Mouse (Mus musculus) T-cell, adult 66 days (primary cell): ENCODE data around the gene Ofd1. TPM values are rescaled to one million over a fixed set of nuclear protein-coding genes. Genes with fewer than 3 reads are reported as not detected.

Source experiments
- total RNA-seq, 2 experiments: library from RNA; stranded (reverse); gene quantifications; 3 replicates in 1 of 2; 4 replicates in 1 of 2; pipeline ENCODE4 v1.2.4; 2023

The Ofd1 gene
- 10 to 100 TPM; 12.6 to 14.5 TPM for total RNA-seq

DNA sequence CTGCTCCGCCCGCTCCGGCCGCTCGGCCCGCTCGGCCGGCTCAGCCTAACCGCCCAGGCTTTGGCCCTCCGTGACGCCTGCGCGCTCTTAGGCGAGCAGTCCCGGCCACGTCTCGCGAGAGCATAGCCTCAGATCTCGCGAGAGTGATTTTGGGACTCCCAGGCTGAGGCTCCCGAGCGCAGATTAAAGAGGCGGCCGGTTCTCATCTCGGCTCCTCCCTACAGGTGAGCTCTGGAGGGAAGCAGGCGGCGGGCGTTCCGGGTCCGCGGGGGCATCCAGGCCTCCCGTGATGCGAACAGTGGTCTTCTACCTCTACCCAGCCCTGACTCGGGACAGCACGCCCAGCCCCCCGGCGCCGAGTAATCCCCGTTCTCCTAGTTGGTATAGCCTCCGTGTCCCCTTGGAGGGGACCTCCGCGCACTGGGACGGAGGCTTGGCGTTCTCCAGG, at the start of gene Ofd1:
TSS of gene Ofd1 (minus strand) at position 89 of the 448 bp plus-strand sequence.

DNA sequence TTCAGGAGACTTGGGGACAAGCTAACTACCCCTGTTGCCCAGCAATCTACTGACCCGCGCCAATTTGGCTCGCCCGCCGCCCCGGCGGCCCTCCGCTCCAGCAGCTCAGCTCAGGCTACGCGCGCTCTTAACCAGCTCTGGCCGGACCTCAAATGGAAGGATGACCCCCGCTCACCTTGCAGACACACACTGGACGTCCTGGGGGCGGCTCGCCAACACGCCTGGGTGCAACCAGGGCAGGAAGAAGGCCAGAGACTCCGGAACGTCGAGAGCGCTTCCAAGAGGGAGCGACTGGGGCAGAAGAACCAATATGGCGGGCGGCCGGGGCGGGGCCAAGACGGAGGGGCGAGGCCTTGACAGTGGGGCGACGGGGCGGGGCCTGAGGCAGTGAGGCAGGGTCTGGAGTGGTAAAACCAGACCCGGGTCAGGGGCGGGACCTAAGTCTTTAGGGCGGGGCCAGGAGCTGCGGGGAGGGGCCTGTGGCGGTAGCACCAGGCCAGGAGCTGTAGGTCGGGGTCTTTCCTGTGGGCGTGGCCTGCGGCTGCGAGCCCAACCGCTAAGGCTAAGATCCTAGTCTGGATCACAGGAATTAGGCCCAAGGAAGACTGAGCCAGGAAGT, 39.0 kb upstream of the Ofd1 start, which contains the start of gene Rab9:
TSS of gene Rab9 (minus strand) at position 503 of the 619 bp plus-strand sequence.

DNA sequence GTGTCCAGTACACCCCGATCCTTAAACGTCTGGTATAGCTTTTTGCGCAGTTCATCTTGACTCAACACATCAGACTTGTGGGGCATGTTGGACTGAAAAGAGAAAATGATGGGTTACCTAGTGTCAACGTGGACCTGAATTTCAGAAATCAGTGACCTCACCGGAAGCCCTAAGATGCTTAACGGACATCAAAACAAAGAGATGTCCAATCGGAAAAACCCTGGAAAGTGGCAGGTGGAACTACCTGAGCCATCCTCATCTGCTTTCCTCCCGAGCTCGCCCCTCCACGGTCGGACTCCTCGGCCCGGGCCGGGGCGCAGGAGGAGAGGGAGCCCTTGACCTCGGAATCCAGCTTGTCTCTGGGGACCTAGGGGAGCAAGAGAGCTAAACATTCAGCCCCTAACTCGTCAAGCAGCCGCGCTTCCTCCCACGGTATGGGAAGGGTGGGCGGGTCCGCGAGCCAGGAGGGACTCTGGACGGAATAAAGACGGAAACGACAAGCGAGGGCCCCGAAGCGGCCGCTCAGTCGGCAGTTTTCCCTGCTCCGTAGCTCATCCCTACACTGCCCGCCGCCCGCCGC, 378 bp downstream of the Ofd1 start, which contains the start of gene Trappc2:
TSS of gene Trappc2 (plus strand) at position 539 of the 580 bp plus-strand sequence.

Other genes starting within 250 kb of the Ofd1 start
- gene Gpm6b, start 201.8 kb downstream of the Ofd1 start, total RNA-seq: 1 to 10 TPM; 2.9 to 3.5 TPM
- 1 to 10 TPM; 5.0 to 8.1 TPM for gene Trappc2, start 130 bp downstream of the Ofd1 start, total RNA-seq
- 10 to 100 TPM; 18.5 to 26.0 TPM for gene Rab9, start 39.2 kb upstream of the Ofd1 start, total RNA-seq
- 1 to 10 TPM; 4.1 to 6.3 TPM for gene Tceanc, start 77.9 kb upstream of the Ofd1 start, total RNA-seq
- not detected for gene Egfl6, start 145.0 kb upstream of the Ofd1 start, total RNA-seq